Mouse (Mus musculus): Measurements from ENCODE around the gene Olfr749. TPM values are rescaled to one million over a fixed set of nuclear protein-coding genes. Genes with fewer than 3 reads are reported as not detected.
"Not testable (repeated sequence)": the region's sequence is repeated elsewhere in the genome, so short reads cannot be mapped to it uniquely, and the experiment has no call there.

Gene Olfr749
- polyA plus RNA-seq (2015; fragmentation: Nextera tagmentation; extraction: Ambion mirVana), result not detected in 2 replicates

DNA sequence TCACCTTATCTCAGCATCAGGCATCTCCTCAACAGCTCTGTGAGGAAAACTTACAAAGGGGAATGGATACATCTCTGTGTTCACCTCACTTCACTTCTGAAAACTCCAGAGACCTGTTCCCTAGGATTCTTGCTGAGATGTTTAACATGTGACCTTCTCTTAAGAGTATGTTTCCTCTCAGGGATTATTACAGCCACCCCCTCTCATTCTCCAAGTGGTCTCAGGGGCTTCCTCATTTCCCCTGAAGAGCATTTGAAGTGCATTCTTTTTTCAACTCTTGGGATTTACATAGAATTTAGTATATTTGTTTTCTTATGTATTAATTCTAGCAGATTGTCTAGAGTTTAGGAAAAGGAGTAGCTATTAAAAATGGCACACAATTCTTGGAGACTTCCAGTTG is at the start of gene Olfr749:
Olfr749 (minus strand) TSS at position 101 of the 400 bp plus-strand sequence.
- no peak within 1 kb of the TSS for H3K27ac ChIP-seq
- H3K9ac ChIP-seq, result no peak within 1 kb of the TSS
- H3K4me1 ChIP-seq, result no peaks in the 10 kb centered on the region
- H3K4me2 ChIP-seq, result no peak within 1 kb of the TSS
- no peaks in the 10 kb centered on the region for H3K27me3 ChIP-seq
- no peak within 1 kb of the TSS for H3K4me3 ChIP-seq
- no peak for ATAC-seq
- H3K36me3 ChIP-seq (ENCODE audit: poor library complexity, severe bottlenecking), result no peaks in the 10 kb centered on the region
- no peaks in the 10 kb centered on the region for H3K9me3 ChIP-seq (replicated peaks)

GRCm38 (mm10) chr14:50788157-50788556 is 43.3 kb upstream of the Olfr749 start:
- H3K4me2 ChIP-seq, result no peak overlapping the region
- H3K4me3 ChIP-seq, result no peak overlapping the region
- peaks cover 12% of the 10 kb centered on the region for H3K4me1 ChIP-seq
- H3K27me3 ChIP-seq, result no peaks in the 10 kb centered on the region
- no peak overlapping the region for H3K27ac ChIP-seq
- 13% methylated on average over 2 of the region's 2 CpGs for WGBS
- H3K36me3 ChIP-seq (ENCODE audit: poor library complexity, severe bottlenecking), result no peaks in the 10 kb centered on the region
- H3K9ac ChIP-seq, result no peak overlapping the region
- no peaks in the 10 kb centered on the region for H3K9me3 ChIP-seq (replicated peaks)
- ATAC-seq, result no peak

DNA sequence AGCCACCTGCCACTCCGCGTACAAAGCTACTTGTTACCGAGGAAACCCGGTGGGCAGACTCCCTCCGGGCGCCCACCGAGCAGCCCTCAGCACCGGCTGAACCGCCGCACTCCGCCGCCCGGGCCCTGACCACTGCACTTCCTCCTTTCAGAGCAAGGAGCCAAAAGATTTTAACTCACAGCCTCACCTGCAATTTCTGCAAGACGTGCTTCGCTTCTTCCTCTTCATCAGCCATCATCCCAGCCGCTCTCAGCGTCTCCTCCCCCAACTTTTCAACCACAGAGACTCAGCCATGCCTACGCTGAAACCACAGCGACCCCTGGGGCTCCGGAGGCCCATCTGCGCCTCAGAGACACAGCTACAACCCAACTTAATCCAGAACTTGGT is 40.4 kb upstream of the Olfr749 start, which contains the start of gene Ttc5:
Ttc5 (minus strand) TSS at position 269 of the 387 bp plus-strand sequence.
- Histone ChIP-seq H3K4me1 (peaks cover 14% of the 10 kb centered on the region), H3K9me3 (replicated peaks) (no peaks in the 10 kb centered on the region; the same call in 1 of the 2 replicates), H3K27me3 (no peaks in the 10 kb centered on the region), H3K4me3 (peak within 1 kb of the TSS; percentile 77), H3K9ac (peak within 1 kb of the TSS; percentile 76), H3K4me2 (peak within 1 kb of the TSS; percentile 61), H3K27ac (peak within 1 kb of the TSS; percentile 65), H3K36me3 (ENCODE audit: poor library complexity, severe bottlenecking) (peaks cover 16% of the 10 kb centered on the region)
- WGBS, result under 1% methylated on average over 21 of the region's 21 CpGs
- ATAC-seq, result peak; percentile 97

DNA sequence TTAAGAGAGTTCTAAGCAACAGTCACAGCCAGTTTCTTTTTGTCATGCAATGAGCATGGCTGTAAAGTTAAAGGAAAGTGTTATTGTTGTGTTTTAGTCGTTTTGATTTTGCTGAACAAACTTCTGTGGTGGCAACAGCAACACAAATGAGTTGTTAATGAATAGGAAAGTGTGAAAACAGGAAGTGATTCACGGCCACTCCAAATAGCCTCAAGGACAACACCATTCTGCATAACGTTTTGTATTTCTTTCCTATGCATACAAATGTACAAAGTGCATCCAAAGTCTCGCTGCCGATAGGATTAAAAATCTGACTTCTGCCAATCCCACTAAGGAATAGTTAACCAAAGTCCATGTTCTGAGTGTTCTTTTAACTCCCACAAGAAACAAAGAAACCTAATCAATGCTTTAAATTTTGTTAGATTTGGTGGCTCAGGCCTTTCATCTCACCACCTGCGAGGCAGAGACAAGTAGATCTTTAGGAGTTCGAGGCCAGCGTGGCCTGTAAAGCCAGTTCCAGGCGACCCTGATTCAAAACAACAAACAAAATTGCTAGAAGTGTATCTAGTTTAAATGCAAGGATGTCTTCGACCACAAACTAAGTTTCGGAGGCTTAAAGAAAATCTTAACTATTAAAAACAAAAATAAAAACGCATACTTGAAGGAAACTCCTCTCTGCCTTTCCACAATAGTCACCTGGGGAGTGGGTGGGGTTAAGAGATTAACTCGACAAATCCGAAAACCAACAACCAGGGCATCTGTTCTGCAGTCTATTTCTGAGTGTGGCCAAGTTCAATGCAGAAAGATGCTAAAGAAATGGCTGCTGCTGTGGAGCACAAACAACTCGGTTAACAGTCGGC is 39.7 kb upstream of the Olfr749 start:
- Histone ChIP-seq H3K27me3 (no peaks in the 10 kb centered on the region), H3K4me3 (peak overlapping the region; percentile 77), H3K4me1 (peaks cover 14% of the 10 kb centered on the region), H3K27ac (peak overlapping the region; percentile 65), H3K9ac (peak overlapping the region; percentile 76), H3K36me3 (ENCODE audit: poor library complexity, severe bottlenecking) (peaks cover 22% of the 10 kb centered on the region), H3K9me3 (replicated peaks) (no peaks in the 10 kb centered on the region; the same call in 1 of the 2 replicates), H3K4me2 (peak overlapping the region; percentile 61)
- ATAC-seq, result no peak
- WGBS, result 24% methylated on average over 16 of the region's 16 CpGs

DNA sequence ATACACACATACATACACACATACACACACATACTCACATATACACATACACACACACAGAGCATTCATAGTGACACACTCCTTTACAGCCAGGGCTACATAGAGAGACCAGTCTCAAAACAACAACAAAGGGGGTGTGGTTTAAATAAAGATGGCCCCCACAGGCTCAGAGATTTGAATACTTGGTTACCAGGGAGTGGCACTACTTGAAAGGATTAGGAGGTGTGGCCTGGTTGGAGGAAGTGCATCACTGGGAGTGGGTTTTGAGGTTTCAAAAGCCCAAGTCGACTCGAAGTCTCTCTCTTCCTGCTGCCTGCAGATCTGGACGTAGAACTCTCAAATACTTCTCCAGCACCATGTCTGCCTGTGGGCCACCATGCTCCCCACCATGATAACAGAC is 37.3 kb upstream of the Olfr749 start:
- Histone ChIP-seq H3K27me3 (no peaks in the 10 kb centered on the region), H3K9me3 (replicated peaks) (no peaks in the 10 kb centered on the region; the same call in 1 of the 2 replicates), H3K4me2 (no peak overlapping the region), H3K4me3 (no peak overlapping the region), H3K9ac (no peak overlapping the region), H3K4me1 (peaks cover 14% of the 10 kb centered on the region), H3K27ac (no peak overlapping the region), H3K36me3 (ENCODE audit: poor library complexity, severe bottlenecking) (peaks cover 36% of the 10 kb centered on the region)
- WGBS, result 96% methylated on average over 3 of the region's 3 CpGs
- ATAC-seq, result no peak

DNA sequence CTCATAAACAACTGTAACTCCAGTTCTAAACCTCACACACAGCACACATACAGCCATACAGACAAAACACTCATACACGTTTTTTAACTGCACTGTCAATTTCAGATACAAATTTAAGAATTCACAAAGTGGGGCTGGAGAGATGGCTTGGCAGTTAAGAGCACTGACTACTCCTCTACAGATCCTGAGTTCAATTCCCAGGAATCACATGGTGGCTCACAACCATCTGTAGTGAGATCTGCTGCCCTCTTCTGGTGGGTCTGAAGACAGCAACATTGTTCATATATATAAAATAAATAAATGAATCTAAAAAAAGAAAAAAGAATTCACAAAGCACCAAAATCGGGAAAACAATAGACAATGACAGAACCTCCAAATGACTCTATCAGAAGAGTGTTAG is 26.4 kb upstream of the Olfr749 start:
- Histone ChIP-seq H3K27me3 (no peaks in the 10 kb centered on the region), H3K4me2 (no peak overlapping the region), H3K36me3 (ENCODE audit: poor library complexity, severe bottlenecking) (peaks cover 89% of the 10 kb centered on the region), H3K9me3 (replicated peaks) (no peaks in the 10 kb centered on the region), H3K4me3 (no peak overlapping the region), H3K9ac (no peak overlapping the region), H3K27ac (no peak overlapping the region), H3K4me1 (no peaks in the 10 kb centered on the region)
- ATAC-seq, result no peak
- 87% methylated on average over 2 of the region's 2 CpGs for WGBS

DNA sequence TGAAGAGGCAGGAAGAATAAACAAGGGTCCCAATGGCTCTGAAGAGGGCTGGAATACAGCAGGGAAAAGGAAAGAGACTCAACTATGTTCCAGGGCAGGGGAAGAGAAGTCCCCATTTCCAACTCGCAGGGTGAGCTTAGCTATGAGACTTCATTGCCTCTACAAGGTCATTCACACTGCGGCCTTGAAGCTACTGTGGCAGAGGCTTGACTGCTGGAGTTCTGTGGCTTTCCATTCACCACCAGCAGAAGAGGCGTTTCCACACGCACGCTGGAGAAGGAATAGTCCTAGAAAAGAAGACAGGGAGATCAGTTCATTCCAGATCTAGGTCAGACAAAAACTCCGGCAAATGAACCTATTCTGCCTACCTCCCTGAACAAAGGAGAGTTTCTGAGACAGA is 20.8 kb upstream of the Olfr749 start:
- Histone ChIP-seq H3K4me1 (no peaks in the 10 kb centered on the region), H3K36me3 (ENCODE audit: poor library complexity, severe bottlenecking) (peaks cover 67% of the 10 kb centered on the region)

GRCm38 (mm10) chr14:50758416-50759085 is 13.7 kb upstream of the Olfr749 start:
- H3K9ac ChIP-seq, result no peak overlapping the region
- no peak overlapping the region for H3K4me2 ChIP-seq
- no peaks in the 10 kb centered on the region for H3K4me1 ChIP-seq
- H3K4me3 ChIP-seq, result no peak overlapping the region
- WGBS, result 50% methylated on average over 5 of the region's 5 CpGs
- no peak overlapping the region for H3K27ac ChIP-seq
- peak; percentile 57; the same call in 1 of the 2 replicates for ATAC-seq
- H3K36me3 ChIP-seq (ENCODE audit: poor library complexity, severe bottlenecking), result peaks cover 7% of the 10 kb centered on the region; the same call in 1 of the 2 replicates
- H3K27me3 ChIP-seq, result no peaks in the 10 kb centered on the region
- no peaks in the 10 kb centered on the region for H3K9me3 ChIP-seq (replicated peaks)

More for the DNA sequence above, 20.8 kb upstream of the Olfr749 start:
- Histone ChIP-seq H3K9me3 (replicated peaks) (no peaks in the 10 kb centered on the region), H3K4me3 (no peak overlapping the region), H3K4me2 (no peak overlapping the region), H3K27me3 (no peaks in the 10 kb centered on the region), H3K27ac (no peak overlapping the region), H3K9ac (no peak overlapping the region)
- ATAC-seq, result no peak
- WGBS, result 93% methylated on average over 6 of the region's 6 CpGs

GRCm38 (mm10) chr14:50741584-50741983 is 3.3 kb downstream of the Olfr749 start:
- 74% methylated on average over 2 of the region's 2 CpGs for WGBS
- Histone ChIP-seq H3K4me2 (no peak overlapping the region), H3K4me3 (no peak overlapping the region), H3K36me3 (ENCODE audit: poor library complexity, severe bottlenecking) (no peaks in the 10 kb centered on the region), H3K9me3 (replicated peaks) (no peaks in the 10 kb centered on the region), H3K27ac (no peak overlapping the region), H3K27me3 (no peaks in the 10 kb centered on the region), H3K4me1 (no peaks in the 10 kb centered on the region), H3K9ac (no peak overlapping the region)
- ATAC-seq, result no peak

- H3K9ac ChIP-seq, result no peak overlapping the region
- H3K4me3 ChIP-seq, result no peak overlapping the region
- 75% methylated on average over 2 of the region's 2 CpGs for WGBS
- H3K4me1 ChIP-seq, result no peaks in the 10 kb centered on the region
- H3K27ac ChIP-seq, result no peak overlapping the region
- no peak for ATAC-seq
- no peaks in the 10 kb centered on the region for H3K36me3 ChIP-seq (ENCODE audit: poor library complexity, severe bottlenecking)
- H3K4me2 ChIP-seq, result no peak overlapping the region
- H3K27me3 ChIP-seq, result no peaks in the 10 kb centered on the region
- no peaks in the 10 kb centered on the region for H3K9me3 ChIP-seq (replicated peaks)
These were observed 4.6 kb downstream of the Olfr749 start for GRCm38 (mm10) chr14:50740334-50740733.

DNA sequence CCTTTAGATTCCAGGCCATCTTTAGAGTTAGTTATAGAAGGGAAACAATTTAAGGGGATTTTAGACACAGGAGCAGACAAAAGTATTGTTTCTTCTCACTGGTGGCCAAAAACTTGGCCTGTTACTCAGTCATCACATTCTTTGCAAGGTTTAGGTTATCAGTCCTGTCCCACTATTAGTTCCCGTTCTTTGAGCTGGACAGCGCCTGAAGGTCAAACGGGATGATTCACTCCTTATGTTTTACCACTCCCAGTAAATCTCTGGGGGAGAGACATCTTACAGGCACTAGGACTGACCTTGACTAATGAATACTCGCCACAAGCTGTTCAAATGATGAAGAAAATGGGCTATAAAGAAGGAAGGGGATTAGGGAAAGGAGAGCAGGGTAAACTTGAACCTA is 22.5 kb downstream of the Olfr749 start:
- H3K4me2 ChIP-seq; H3K9ac ChIP-seq; H3K36me3 ChIP-seq (ENCODE audit: poor library complexity, severe bottlenecking); ATAC-seq; H3K4me1 ChIP-seq; H3K27me3 ChIP-seq; H3K9me3 ChIP-seq (replicated peaks); H3K27ac ChIP-seq; H3K4me3 ChIP-seq: not testable (repeated sequence)
- WGBS, result 81% methylated on average over 4 of the region's 4 CpGs

DNA sequence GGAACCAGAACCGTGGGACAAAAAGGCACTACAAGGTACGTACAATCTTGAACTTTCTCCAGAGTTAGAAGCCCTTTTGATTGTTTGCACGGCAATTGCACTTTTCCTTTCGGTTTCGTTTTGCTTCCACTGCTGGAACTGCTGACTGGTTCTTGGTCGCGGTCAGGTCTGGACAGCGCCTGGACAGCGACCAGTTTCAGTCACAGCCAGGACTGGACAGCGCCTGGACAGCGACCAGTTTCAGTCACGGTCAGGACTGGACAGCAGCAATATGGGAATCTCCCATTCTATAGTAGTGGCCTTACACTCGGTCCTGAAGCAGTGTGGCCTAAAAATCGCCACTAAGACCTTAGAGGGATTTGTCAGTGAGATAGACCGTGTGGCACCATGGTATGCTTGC is 25.0 kb downstream of the Olfr749 start:
- not testable (repeated sequence) for H3K4me3 ChIP-seq; H3K9ac ChIP-seq; H3K9me3 ChIP-seq (replicated peaks); H3K4me1 ChIP-seq; ATAC-seq; H3K36me3 ChIP-seq (ENCODE audit: poor library complexity, severe bottlenecking); H3K4me2 ChIP-seq; H3K27me3 ChIP-seq; H3K27ac ChIP-seq
- 93% methylated on average over 15 of the region's 15 CpGs for WGBS
